Mouse (Mus musculus) erythroid progenitor cell, adult 5-6 weeks (primary cell): ENCODE data around the gene Rtl9. TPM values are rescaled to one million over a fixed set of nuclear protein-coding genes. Genes with fewer than 3 reads are reported as not detected.

Source experiments
- ATAC-seq: replicated peaks from 2 replicates; pipeline ENCODE4 v1.8.0; 2016; ENCODE audit warnings: moderate number of reproducible peaks, mild to moderate bottlenecking, moderate TSS enrichment, inconsistent platforms; ENCODE audit not compliant: poor library complexity, low FRiP score, severe bottlenecking
- total RNA-seq, 2 experiments: library from RNA; stranded (forward) in 1 of 2; stranded (reverse) in 1 of 2; fragments of 150-400 nt in 1 of 2; fragments of 186-747, 209-891 nt in 1 of 2; gene quantifications; 2 replicates each; pipeline versions ENCODE4 v1.2.3 to v1.2.4; 2015 to 2017; ENCODE audit warnings: low replicate concordance in 2 of 2

The Rtl9 gene
- total RNA-seq (2015; ENCODE audit: low replicate concordance) = not detected in 2 replicates
- not detected in 2 replicates for total RNA-seq (2017; ENCODE audit: low replicate concordance)

GRCm38 (mm10) chrX:143099044-143099754, at the start of gene Rtl9:
Rtl9 (plus strand) TSS chrX:143099594.
- no peak for ATAC-seq

GRCm38 (mm10) chrX:143051478-143051877, 47.9 kb upstream of the Rtl9 start:
- ATAC-seq = no peak; the same call in 1 of the 2 replicates

DNA sequence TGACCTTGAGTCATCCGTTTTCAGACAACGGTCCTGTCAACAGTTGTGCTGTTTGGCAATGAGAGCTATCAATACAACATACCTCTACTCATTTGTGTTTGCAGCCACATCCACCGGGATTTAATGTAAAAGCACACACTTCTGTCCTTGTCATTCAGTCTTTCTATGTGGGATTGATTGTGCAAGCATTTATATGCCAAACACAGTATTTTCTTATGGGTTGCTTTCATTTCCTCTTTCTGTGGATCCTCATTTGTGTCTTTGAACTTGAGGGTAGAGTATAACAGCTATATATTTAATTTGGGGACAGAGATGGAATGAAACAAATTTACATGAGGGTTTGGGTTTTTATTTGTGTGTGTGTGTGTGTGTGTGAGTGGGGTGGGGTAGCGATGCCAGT, 47.5 kb upstream of the Rtl9 start:
- no peak for ATAC-seq

- ATAC-seq = peak; percentile 65
These were observed 40.6 kb upstream of the Rtl9 start for GRCm38 (mm10) chrX:143058829-143059228.

GRCm38 (mm10) chrX:143062641-143063355, 36.6 kb upstream of the Rtl9 start:
- no peak for ATAC-seq

- no peak for ATAC-seq
These were observed 35.6 kb upstream of the Rtl9 start for GRCm38 (mm10) chrX:143063780-143064179.

- no peak for ATAC-seq
These were observed 35.1 kb upstream of the Rtl9 start for GRCm38 (mm10) chrX:143064288-143064687.

DNA sequence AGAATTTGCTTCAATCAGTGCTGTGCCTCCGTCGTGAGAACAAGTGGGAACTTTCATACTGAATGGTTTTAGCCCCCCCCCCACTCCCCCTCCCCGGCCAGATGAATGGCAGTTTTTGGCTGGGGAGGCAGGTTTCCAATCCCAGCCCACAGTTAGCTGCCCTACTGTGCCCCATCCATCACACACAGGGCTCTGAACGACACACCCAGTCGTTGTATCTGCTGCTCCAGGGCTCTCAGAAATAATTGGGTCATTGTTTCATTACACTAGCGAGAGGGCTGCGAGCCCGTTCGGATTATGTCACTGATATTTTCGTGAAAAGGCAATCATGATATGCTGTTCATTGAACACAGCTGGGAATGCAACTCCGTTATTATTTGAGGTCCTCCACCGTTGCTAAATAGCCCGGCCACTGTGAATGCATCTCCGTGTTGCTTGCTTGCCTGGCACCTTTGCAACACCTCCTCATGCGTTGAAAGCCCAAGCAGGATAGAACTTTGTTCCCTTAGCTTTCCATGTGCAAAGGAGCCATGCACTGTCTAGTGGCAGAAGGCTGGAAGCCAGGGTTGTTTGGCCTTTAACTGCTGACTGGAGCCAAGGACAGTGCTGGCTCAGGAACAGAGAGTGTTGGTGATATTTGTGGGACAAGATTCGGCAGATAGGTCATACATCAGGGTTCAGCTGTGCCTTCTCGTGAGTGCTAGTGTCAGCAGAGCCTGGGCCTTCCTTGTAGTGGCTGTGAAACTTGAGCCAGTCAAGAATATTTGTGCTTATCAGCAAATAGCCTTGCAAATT, 32.9 kb upstream of the Rtl9 start:
- ATAC-seq = no peak

DNA sequence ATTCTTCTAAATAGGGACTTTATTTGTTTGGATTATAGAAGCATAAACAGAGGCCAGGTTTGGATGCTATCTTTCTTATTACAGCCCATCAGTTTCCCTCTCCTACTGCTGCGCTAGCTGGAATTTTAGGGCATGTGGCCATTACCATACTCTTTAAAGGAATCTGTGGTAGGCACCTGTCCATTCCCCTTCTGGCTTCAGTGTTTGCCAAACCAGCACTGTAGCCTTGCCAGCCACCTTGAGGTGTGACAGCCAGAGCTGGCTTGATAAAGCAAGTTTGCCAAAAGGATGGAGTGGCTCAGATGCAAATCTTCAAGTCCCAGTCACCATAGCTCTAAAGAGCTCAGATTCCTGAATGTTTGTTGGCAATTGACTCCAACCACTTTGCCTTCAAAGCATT, 32.3 kb upstream of the Rtl9 start:
- no peak for ATAC-seq

- ATAC-seq = no peak
These were observed 31.8 kb upstream of the Rtl9 start for GRCm38 (mm10) chrX:143067576-143067975.

GRCm38 (mm10) chrX:143080458-143081336, 18.7 kb upstream of the Rtl9 start:
- no peak for ATAC-seq

DNA sequence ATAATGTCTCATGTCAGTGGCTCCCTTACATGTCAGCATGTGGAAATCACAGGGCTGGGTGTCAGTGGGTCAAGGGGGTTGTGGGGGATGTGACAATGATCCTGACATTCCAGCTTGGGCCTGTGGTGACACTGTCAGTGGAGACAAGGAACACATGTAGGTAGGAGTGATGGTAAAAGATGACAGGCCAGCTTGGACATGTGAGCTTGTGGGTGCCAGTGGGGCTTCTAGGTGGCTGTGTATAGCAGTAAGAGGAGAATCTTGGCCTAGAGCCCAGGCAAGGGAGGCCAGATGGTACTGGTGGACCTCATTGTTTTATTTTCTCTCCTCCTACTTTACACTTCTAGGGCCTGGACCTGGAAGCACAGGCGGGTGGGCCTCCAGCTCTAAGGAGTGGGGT, 16.7 kb upstream of the Rtl9 start:
- ATAC-seq = no peak

DNA sequence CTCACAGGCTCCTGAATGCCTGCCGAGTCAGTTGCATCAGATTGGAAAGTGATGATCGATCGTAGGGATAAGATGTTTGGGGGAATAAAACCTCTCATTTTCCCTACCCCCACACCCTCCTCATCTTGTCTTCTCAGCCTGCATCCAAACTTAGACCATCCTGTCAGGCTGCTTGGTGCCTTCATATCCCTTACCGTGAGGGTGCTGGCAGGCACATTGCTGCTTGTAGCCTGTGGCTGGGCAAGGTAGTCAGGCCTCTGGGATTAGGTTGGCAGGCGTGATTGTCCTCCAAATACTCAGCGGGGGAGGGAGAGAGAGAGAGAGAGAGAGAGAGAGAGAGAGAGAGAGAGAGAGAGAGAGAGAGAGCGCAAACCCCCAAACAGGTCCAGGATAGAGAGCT, 11.2 kb upstream of the Rtl9 start:
- no peak for ATAC-seq

DNA sequence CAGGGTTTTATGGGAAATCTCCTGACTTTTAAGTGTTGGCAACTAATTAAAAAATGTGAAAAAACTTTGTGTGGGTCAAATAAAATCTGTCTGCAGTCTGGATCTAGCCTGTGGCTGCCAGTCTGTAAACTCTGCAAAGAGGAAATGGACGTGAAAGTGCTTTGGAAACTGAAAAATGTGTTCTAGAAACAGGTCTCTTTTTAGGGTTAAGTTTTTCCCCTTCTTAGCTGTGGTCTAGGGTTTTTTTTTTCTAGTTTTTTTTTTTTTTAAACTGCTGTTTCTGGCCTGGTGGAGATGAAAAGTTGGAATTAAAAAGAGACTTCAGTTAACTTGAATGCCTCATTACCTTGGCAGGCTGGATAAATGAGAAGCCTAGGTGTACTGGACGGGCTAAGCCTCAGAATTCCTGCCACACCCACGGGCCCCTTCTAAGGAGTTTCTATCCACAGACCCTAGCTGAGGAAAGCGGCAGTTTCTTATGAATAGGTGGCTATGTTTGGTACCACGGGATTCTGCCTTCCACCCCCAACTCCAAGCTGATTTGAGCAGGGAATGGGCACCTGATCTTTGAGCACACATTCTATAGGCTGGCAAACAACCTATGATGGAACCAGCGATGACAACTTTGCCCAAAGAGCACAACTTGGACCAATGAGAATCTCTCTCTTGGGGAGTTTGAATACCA, 8.3 kb upstream of the Rtl9 start:
- no peak for ATAC-seq

GRCm38 (mm10) chrX:143097551-143097950, 1.8 kb upstream of the Rtl9 start:
- no peak for ATAC-seq

GRCm38 (mm10) chrX:143103146-143103545, 3.8 kb downstream of the Rtl9 start:
- no peak for ATAC-seq

DNA sequence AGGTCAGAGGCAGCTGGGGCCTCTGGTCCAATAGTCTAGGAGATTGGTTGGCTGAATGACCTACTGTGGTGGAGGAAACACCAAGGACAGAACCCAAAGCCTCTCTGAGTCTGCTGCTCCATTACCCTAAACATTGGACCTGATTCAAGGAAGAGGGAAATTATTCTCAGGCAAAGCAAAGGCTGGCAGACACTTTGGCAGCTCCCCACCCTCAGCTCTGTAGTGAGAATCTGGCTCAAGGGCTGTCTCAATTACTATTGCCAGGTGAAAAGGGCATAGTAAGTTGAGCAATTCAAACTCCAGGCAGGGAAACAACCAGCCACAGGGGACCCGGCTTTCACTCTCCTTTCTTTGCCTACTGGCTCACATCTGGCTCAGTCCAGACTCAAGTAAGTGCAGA, 6.5 kb downstream of the Rtl9 start:
- ATAC-seq = no peak

DNA sequence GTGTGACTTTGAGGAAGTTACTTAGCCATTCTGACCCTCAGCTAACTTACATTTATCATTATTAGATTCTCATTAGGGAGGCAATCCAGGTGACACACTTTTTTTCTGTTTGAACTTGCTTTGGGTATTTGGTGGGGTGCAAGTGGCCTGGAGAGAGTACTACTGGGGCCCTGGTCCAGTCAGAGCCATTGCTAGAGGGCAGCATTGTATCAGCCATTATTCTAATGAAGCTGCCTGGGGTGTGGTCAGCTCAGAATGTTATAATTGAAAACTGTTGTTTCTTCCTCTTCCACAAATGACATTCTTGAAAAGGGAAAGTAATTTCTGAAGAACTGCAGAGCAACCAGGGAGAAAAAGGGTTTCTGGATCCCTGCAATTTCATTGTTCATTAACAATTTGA, 13.2 kb downstream of the Rtl9 start:
- no peak for ATAC-seq
